Mouse (Mus musculus) MEL (cell line): ENCODE data around the gene Flad1. TPM values are rescaled to one million over a fixed set of nuclear protein-coding genes. Genes with fewer than 3 reads are reported as not detected.
A peak's percentile ranks its signal among the peaks of the same experiment; 100 is the strongest.

ENCODE experiments used
- DNase-seq: peaks from one replicate; pipeline ENCODE4 v3.0.0; 2011; ENCODE audit warnings: low read depth, low spot score
- H3K27ac ChIP-seq: 2 replicates; pipeline ENCODE4 v1.5.1; 2012; ENCODE audit warnings: low read depth, mild to moderate bottlenecking, control low read depth, low read length, moderate library complexity; ENCODE audit not compliant: control insufficient read depth
- H3K27me3 ChIP-seq, 2 experiments: fragments of 150-350 bp in 1 of 2; sonication (generic) in 1 of 2; 2 replicates each; pipeline ENCODE4 v1.6.1; 2012; ENCODE audit warnings: low read length in 2 of 2, mild to moderate bottlenecking in 2 of 2, improper control_type of control experiment in 1 of 2, moderate library complexity in 1 of 2; ENCODE audit not compliant: insufficient read depth in 2 of 2, control insufficient read depth in 1 of 2
- H3K36me3 ChIP-seq, 2 experiments: 2 replicates each; pipeline ENCODE4 v1.6.1; 2012 to 2014; ENCODE audit warnings: low read length in 2 of 2, improper control_type of control experiment in 1 of 2, inconsistent platforms in 1 of 2, mild to moderate bottlenecking in 1 of 2; ENCODE audit not compliant: insufficient read depth in 2 of 2, control insufficient read depth in 1 of 2
- H3K4me1 ChIP-seq, 2 experiments: fragments of 150-350 bp in 1 of 2; sonication (generic) in 1 of 2; 2 replicates each; pipeline ENCODE4 v1.6.1; 2012; ENCODE audit warnings: low read length in 2 of 2, improper control_type of control experiment in 1 of 2, mild to moderate bottlenecking in 1 of 2; ENCODE audit not compliant: insufficient read depth in 2 of 2, control insufficient read depth in 1 of 2
- H3K4me3 ChIP-seq, 2 experiments: fragments of 150-350 bp in 1 of 2; sonication (generic) in 1 of 2; 2 replicates each; pipeline ENCODE4 v1.5.1; 2012; ENCODE audit warnings: low read depth in 2 of 2, low read length in 2 of 2, mild to moderate bottlenecking in 2 of 2, moderate library complexity in 2 of 2, control low read depth in 1 of 2, improper control_type of control experiment in 1 of 2; ENCODE audit not compliant: control insufficient read depth in 1 of 2, insufficient read depth in 1 of 2
- H3K79me2 ChIP-seq: 2 replicates; pipeline ENCODE4 v1.6.1; 2012; ENCODE audit warnings: mild to moderate bottlenecking, low read length, moderate library complexity; ENCODE audit not compliant: control insufficient read depth, poor library complexity, insufficient read depth
- H3K9ac ChIP-seq: 2 replicates; pipeline ENCODE4 v1.6.1; 2012; ENCODE audit warnings: low read depth, mild to moderate bottlenecking, control low read depth, low read length, moderate library complexity; ENCODE audit not compliant: control insufficient read depth, poor library complexity, severe bottlenecking
- H3K9me3 ChIP-seq: fragments of 150-350 bp; sonication (generic); replicated peaks from 2 replicates; pipeline ENCODE4 v1.6.1; 2012; ENCODE audit warnings: mild to moderate bottlenecking, low read length, improper control_type of control experiment, moderate library complexity; ENCODE audit not compliant: insufficient read depth
- BHLHE40 ChIP-seq: IDR thresholded peaks from 2 replicates; pipeline ENCODE4 v1.6.1; 2012; ENCODE audit warnings: low read depth, mild to moderate bottlenecking, inconsistent platforms, low read length, improper control_type of control experiment, borderline replicate concordance
- CHD1 ChIP-seq: IDR thresholded peaks from 2 replicates; pipeline ENCODE4 v1.6.1; 2012; ENCODE audit warnings: low read depth, mild to moderate bottlenecking, inconsistent platforms, low read length, improper control_type of control experiment
- CHD2 ChIP-seq: IDR thresholded peaks from 2 replicates; pipeline ENCODE4 v1.6.1; 2011; ENCODE audit warnings: low read length, improper control_type of control experiment
- CTCF ChIP-seq, 3 experiments: IDR thresholded peaks in 2 of 3; conservative IDR thresholded peaks in 1 of 3; 2 replicates each; pipeline ENCODE4 v1.5.1; 2011 to 2012; ENCODE audit warnings: low read length in 3 of 3, low read depth in 2 of 3, mild to moderate bottlenecking in 2 of 3, improper control_type of control experiment in 1 of 3, inconsistent platforms in 1 of 3, mixed read lengths in 1 of 3, moderate library complexity in 1 of 3; ENCODE audit not compliant: control insufficient read depth in 1 of 3, insufficient read depth in 1 of 3, poor library complexity in 1 of 3, severe bottlenecking in 1 of 3
- ELF1 ChIP-seq: IDR thresholded peaks from 2 replicates; pipeline ENCODE4 v1.6.1; 2014; ENCODE audit warnings: low read depth, mild to moderate bottlenecking, inconsistent platforms, low read length, improper control_type of control experiment, moderate library complexity
- EP300 ChIP-seq, 2 experiments: IDR thresholded peaks; 2 replicates each; pipeline ENCODE4 v1.6.1; 2011; ENCODE audit warnings: improper control_type of control experiment in 2 of 2, low read length in 2 of 2, low read depth in 1 of 2, mild to moderate bottlenecking in 1 of 2
- ETS1 ChIP-seq: IDR thresholded peaks from 2 replicates; pipeline ENCODE4 v1.6.1; 2012; ENCODE audit warnings: low read depth, mild to moderate bottlenecking, inconsistent platforms, low read length, improper control_type of control experiment, moderate library complexity
- GABPA ChIP-seq: IDR thresholded peaks from 2 replicates; pipeline ENCODE4 v1.6.1; 2012; ENCODE audit warnings: low read depth, mild to moderate bottlenecking, inconsistent platforms, low read length, improper control_type of control experiment, moderate library complexity
- HCFC1 ChIP-seq: IDR thresholded peaks from 2 replicates; pipeline ENCODE4 v1.6.1; 2012; ENCODE audit warnings: low read depth, mild to moderate bottlenecking, inconsistent platforms, low read length, improper control_type of control experiment, moderate library complexity
- JUND ChIP-seq: IDR thresholded peaks from 2 replicates; pipeline ENCODE4 v1.6.1; 2011; ENCODE audit warnings: low read depth, mild to moderate bottlenecking, improper control_type of control experiment, low read length
- KAT2A ChIP-seq: conservative IDR thresholded peaks from 2 replicates; pipeline ENCODE4 v1.6.1; 2012; ENCODE audit warnings: low read depth, low read length, improper control_type of control experiment, inconsistent platforms
- MAFK ChIP-seq: IDR thresholded peaks from 2 replicates; pipeline ENCODE4 v1.6.1; 2011; ENCODE audit warnings: low read depth, mild to moderate bottlenecking, low read length, improper control_type of control experiment, borderline replicate concordance
- MAX ChIP-seq: IDR thresholded peaks from 2 replicates; pipeline ENCODE4 v1.6.1; 2011; ENCODE audit warnings: low read length, improper control_type of control experiment
- MAZ ChIP-seq: IDR thresholded peaks from 2 replicates; pipeline ENCODE4 v1.6.1; 2012; ENCODE audit warnings: low read depth, mild to moderate bottlenecking, inconsistent platforms, low read length, improper control_type of control experiment
- MYC ChIP-seq: IDR thresholded peaks from 2 replicates; pipeline ENCODE4 v1.6.1; 2011; ENCODE audit warnings: low read depth, mild to moderate bottlenecking, low read length, improper control_type of control experiment, moderate library complexity
- NRF1 ChIP-seq: IDR thresholded peaks from 2 replicates; pipeline ENCODE4 v1.6.1; 2014; ENCODE audit warnings: low read depth, mild to moderate bottlenecking, inconsistent platforms, low read length, improper control_type of control experiment, moderate library complexity; ENCODE audit not compliant: poor library complexity, insufficient read depth, severe bottlenecking
- RAD21 ChIP-seq: IDR thresholded peaks from 2 replicates; pipeline ENCODE4 v1.6.1; 2011; ENCODE audit warnings: mild to moderate bottlenecking, low read depth, low read length, improper control_type of control experiment
- SIN3A ChIP-seq: IDR thresholded peaks from 2 replicates; pipeline ENCODE4 v1.6.1; 2012; ENCODE audit warnings: low read length, improper control_type of control experiment, inconsistent platforms
- SMC3 ChIP-seq: IDR thresholded peaks from 2 replicates; pipeline ENCODE4 v1.6.1; 2011; ENCODE audit warnings: low read depth, low read length, improper control_type of control experiment
- TCF12 ChIP-seq: IDR thresholded peaks from 2 replicates; pipeline ENCODE4 v1.6.1; 2014; ENCODE audit warnings: low read depth, mild to moderate bottlenecking, inconsistent platforms, low read length, improper control_type of control experiment, moderate library complexity
- UBTF ChIP-seq: IDR thresholded peaks from 2 replicates; pipeline ENCODE4 v1.6.1; 2012; ENCODE audit warnings: low read depth, mild to moderate bottlenecking, inconsistent platforms, low read length, improper control_type of control experiment, moderate library complexity, borderline replicate concordance; ENCODE audit not compliant: insufficient read depth
- USF1 ChIP-seq: IDR thresholded peaks from 2 replicates; pipeline ENCODE4 v1.6.1; 2014; ENCODE audit warnings: low read depth, mild to moderate bottlenecking, inconsistent platforms, low read length, improper control_type of control experiment, moderate library complexity
- ZC3H11A ChIP-seq: IDR thresholded peaks from 2 replicates; pipeline ENCODE4 v1.6.1; 2012; ENCODE audit warnings: low read depth, mild to moderate bottlenecking, inconsistent platforms, low read length, improper control_type of control experiment
- ZNF384 ChIP-seq: IDR thresholded peaks from 2 replicates; pipeline ENCODE4 v1.6.1; 2012; ENCODE audit warnings: low read depth, mild to moderate bottlenecking, inconsistent platforms, low read length, improper control_type of control experiment
- polyA plus RNA-seq, 2 experiments: library from polyadenylated mRNA; stranded (reverse) in 1 of 2; unstranded in 1 of 2; fragments of >175 nt in 1 of 2; fragments of >200 nt in 1 of 2; gene quantifications; 2 replicates each; pipeline versions ENCODE4 v1.2.1 to v1.2.4; 2012; ENCODE audit warnings: low replicate concordance in 2 of 2, low read depth in 1 of 2; ENCODE audit not compliant: insufficient read length in 2 of 2, insufficient read depth in 1 of 2, missing spikeins in 1 of 2
- total RNA-seq: library from RNA; depleted of rRNA; stranded (reverse); fragments of 300-350 nt; gene quantifications from 2 replicates; pipeline ENCODE4 v1.2.3, GENCODE M21; 2012

The Flad1 gene
- total and polyA plus RNA-seq, 3 experiments: 42.9 to 54.2 TPM; not detected in 1

GRCm38 (mm10) chr3:89354816-89355511 is 56.7 kb downstream of the Flad1 start:
- Histone ChIP-seq H3K4me3 (no peak overlapping the region), H3K9ac (no peak overlapping the region), H3K36me3 (peaks cover 0 to 9% of the 10 kb centered on the region in 2 experiments; a peak in 2 of 4 replicates), H3K79me2 (no peaks in the 10 kb centered on the region; the same call in 1 of the 2 replicates), H3K4me1 (peaks cover 0 to 23% of the 10 kb centered on the region in 2 experiments; a peak in 2 of 4 replicates), H3K9me3 (no peaks in the 10 kb centered on the region), H3K27me3 (no peaks in the 10 kb centered on the region; a peak in 1 of 4 replicates), H3K27ac (no peak overlapping the region)
- TF ChIP-seq MYC: no peak
- no peak for TF ChIP-seq ETS1
- TF ChIP-seq ZC3H11A: peak; percentile 73
- peak; percentile 80 for TF ChIP-seq RAD21
- TF ChIP-seq USF1: no peak
- peak; percentile 32 for TF ChIP-seq CHD2
- TF ChIP-seq CTCF (IDR thresholded peaks at IDR 0.05 in 2 of 3, conservative IDR thresholded peaks at IDR 0.05 in 1 of 3; ENCODE audit: control insufficient read depth in 1 of 3, insufficient read depth in 1 of 3, low read depth in 2 of 3, low read length in 3 of 3, poor library complexity in 1 of 3, severe bottlenecking in 1 of 3): peak; percentile 97 to 99 (median 98)
- no peak for TF ChIP-seq ZNF384
- peak; percentile 89 for TF ChIP-seq SMC3
- TF ChIP-seq SIN3A: peak; percentile 41; the same call in 1 of the 2 replicates
- TF ChIP-seq BHLHE40: peak; percentile 57; the same call in 1 of the 2 replicates
- TF ChIP-seq MAX: no peak
- TF ChIP-seq HCFC1: no peak
- no peak for TF ChIP-seq JUND
- no peak for TF ChIP-seq EP300 (IDR thresholded peaks at IDR 0.05; ENCODE audit: low read depth in 1 of 2, low read length in 2 of 2)
- TF ChIP-seq ELF1: peak; percentile 29; the same call in 1 of the 2 replicates
- TF ChIP-seq MAFK: no peak
- no peak for TF ChIP-seq KAT2A
- no peak for TF ChIP-seq NRF1
- TF ChIP-seq UBTF: no peak
- 0 out of 2 replicates have a peak, but pooled peaks have one; percentile 24 for TF ChIP-seq MAZ
- no peak for TF ChIP-seq CHD1
- no peak for TF ChIP-seq GABPA
- TF ChIP-seq TCF12: no peak
- peak; percentile 86 for DNase-seq
